Mouse (Mus musculus): ENCODE data around the gene Insl3.

Insl3 gene

DNA sequence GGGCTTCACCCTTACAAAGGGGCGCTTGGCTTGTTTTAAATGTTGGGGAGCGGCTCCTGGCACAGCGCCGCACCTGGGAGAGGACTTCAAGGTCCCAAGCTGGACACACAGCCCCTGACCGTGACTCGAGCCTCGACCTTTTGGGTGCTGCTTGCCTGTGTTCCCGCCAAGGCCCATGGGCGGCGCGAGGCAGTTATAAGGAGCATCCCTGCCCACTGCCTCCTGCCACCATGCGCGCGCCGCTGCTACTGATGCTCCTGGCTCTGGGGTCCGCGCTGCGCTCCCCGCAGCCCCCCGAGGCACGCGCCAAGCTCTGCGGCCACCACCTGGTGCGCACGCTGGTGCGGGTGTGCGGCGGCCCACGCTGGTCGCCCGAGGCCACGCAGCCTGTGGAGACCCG, at the start of gene Insl3:
Insl3 (plus strand) TSS at position 187 of the 400 bp plus-strand sequence.
- DNase-seq (ENCODE audit: low read depth, low spot score): no peak

DNA sequence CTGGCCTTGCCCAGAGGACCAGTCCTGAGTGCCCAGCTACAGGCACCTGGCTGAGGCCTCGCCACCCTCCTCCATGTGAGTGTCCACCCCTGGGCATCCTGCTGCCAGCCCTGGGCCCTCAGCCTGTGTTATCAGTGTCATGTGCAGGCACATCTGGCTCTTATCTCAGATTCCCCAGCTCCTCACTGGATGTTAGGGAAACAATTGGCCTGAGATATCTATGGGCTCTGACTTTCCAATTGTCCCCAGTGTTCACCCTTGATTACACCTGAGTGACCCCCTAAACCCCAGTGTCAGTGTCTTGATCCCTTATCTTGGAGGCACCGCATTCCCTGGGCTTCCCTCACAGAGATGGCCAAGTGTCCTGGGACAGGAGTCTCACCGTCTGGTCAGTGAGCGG, 49.7 kb upstream of the Insl3 start:
- DNase-seq (ENCODE audit: low read depth, low spot score): no peak

DNA sequence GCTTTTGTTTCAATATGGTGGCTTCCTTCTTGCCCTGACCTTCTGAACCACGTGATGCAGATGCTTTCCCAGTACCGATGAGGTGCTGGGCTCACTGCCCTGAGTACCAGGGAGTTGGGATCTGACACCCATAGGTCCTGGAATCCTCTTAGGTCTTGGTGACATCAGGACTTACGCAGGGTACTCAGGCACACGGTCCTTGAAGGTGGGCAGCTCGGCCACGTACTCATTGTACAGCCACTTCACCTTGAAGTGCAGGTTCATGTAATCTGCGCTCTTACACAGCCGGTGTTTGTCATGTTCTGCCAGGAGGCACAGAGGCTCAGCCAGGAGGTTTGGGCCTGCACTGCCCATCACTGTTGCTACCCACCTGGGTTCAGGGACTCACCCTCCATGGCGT, 43.5 kb upstream of the Insl3 start:
- no peak for DNase-seq (ENCODE audit: low read depth, low spot score)

GRCm38 (mm10) chr8:71654600-71654999, 34.4 kb upstream of the Insl3 start:
- no peak for DNase-seq (ENCODE audit: low read depth, low spot score)

GRCm38 (mm10) chr8:71657816-71658215, 31.2 kb upstream of the Insl3 start:
- no peak for DNase-seq (ENCODE audit: low read depth, low spot score)

DNA sequence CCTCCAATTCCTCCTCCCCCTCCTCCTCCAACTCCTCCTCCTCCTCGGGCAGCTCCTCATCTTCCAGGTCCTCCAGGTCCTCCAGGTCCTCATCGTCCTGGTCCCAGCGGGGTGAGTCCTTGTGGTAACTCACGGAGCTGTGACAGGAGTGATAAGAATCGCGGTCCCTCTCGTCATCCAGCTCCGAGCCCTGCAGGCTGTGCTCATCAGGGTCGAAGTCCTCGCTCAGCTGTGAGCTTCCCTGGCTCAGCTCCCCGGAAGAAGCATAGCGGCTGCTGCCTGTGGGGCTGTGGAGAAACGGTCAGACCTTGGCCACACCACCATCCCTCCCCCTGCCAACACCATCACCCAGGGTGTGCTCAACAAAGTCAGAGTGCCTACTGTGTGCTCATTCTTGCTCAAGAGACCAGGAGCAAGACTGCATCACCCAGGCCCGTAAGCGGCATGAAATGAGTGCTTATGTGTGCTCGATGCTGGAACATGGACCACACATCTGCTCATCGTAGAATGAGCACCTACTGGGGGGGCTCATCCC, 30.4 kb upstream of the Insl3 start:
- no peak for DNase-seq (ENCODE audit: low read depth, low spot score)

- DNase-seq (ENCODE audit: low read depth, low spot score): no peak
Measured at GRCm38 (mm10) chr8:71659751-71660150, 29.3 kb upstream of the Insl3 start.

- no peak for DNase-seq (ENCODE audit: low read depth, low spot score)
Measured at GRCm38 (mm10) chr8:71660325-71661120, 28.5 kb upstream of the Insl3 start.

DNA sequence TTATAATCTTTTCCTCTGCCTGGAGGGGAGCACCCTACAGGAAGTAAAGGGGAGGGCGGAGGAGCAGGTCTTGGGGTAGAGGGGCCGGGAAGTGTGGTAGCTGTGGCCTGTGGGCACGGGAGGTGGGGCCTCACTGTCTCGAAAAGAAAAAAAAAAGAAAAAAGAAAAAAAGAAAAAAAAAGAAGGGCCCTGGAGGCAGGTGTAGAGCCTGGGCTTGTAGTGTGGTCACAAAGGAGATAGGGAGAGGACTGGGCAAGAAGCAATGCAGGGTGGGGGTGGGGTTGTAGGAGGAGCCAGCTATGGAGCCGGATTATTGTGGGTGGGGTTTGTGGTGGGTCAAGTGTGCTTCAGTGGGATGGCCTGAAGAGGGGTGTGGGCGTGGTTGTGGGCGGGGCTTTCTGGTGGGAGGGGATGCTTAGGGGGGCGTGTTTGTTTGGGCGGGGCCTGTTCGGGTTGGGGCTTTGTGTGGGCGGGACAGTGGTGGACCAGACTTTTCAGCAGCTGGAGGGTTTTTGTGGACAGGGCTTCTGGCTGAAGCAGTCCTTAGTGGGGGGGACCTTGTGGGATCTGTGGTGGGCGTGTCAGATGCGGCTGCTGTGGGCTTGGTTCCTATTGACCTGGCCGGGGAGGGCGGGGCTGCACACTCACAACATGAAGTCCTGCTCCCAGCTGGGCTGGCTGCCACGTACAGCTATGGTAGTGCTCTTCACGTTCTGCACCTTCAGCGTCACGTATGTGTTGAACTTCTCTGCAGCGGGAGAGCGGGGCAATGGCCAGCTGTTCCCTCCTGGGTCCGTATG, 23.5 kb upstream of the Insl3 start:
- DNase-seq (ENCODE audit: low read depth, low spot score): no peak

DNA sequence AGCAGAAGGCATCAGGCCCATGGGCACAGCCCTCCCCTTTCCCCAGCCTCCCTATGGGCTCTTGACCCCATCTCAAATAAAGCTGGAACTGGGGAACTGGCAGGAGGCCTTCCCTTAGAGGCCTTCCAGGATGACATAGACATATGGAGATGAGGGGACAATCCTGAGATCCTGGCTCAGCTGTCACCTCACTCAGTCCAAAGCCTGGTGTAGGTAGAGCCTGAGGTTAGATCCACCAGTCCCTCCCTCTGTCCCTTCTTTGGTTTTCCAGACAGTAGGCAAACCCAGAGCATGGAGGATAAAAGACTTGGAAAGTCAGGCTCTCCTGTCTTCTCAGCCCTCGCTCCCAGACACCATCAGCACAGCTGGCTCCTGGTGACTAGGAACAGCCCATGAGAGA, 22.2 kb upstream of the Insl3 start:
- DNase-seq (ENCODE audit: low read depth, low spot score): no peak

GRCm38 (mm10) chr8:71667256-71667655, 21.8 kb upstream of the Insl3 start:
- DNase-seq (ENCODE audit: low read depth, low spot score): no peak

DNA sequence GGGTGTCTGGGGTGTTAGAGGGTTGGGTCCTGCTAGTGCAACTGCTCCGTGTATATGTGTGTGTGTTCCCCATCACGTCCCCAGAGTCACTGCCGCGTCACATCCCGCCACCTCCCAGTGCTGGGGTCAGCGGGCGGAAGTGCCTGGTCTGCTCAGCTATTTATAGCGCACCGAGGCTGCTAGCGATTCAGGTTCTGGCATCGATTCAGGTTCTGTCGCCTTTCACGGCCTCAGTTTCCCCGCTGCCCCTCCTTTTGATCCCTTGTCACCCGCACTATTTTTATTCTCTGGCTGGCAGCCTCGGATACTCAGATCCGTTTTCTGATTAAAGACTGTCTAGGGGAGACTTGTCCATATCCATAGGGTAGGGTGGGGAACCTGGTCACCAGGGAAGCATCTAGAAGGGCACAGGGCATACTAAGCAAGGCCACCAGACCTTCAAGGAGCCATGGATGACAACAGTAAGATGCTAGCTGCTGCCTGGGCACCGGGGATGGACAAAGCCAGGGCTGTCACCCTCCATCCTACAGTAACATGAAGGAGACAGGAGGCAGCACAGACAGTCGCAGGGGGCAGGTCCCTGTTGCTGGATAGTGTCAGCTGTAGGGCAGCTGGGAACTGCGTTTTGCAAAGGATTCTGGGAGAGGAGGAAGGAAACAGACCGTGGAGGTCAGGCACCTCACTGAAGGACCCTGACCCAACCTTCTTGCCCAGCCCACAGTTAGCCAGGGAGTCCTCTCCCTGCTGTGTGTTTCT, 20.6 kb upstream of the Insl3 start:
- DNase-seq (ENCODE audit: low read depth, low spot score): no peak

GRCm38 (mm10) chr8:71670198-71670597, 18.8 kb upstream of the Insl3 start:
- no peak for DNase-seq (ENCODE audit: low read depth, low spot score)

DNA sequence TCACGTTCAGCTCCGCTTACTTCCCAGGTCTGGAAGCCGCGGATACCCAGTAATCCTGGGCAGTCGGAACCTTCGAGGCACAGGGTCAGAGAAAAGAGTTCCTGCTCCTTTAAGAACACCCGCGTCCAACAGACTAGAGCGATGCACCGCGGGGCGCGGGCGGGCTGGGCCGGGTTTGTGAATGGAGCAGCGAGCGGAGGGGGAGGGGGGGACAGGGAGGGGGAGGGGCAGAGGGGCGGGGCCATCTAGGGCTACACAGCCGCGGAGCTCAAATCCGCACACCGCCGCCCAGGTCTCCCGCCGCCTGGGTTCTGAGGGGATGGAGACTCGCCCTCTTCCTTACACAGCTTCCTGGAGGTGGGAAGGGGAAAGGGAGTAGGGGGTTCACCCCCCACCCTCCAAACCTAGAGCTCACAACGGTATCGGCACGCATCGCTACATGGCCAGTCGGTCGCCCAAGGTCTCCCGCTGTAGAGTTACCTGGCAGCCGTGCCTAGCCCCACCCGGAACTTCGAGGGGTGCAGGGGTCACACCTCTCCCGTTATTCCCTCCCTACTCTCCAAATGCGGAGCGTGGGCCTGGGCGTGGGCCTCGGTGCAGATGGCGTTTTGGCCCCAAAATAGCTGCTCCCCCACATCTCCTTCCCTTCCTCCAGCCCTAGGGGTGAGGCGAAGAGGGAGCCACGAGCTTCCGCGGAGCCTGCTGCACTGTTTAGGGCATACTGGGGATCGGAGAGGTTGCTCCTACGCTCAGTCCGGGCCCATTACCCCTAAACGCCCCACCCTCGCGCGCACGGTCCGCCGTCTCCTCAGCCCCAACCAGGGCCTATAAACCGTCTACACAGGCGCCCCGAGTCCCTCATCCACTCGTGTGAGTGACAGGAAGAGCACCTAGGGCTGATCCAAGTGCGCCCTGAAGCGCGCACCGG, 18.1 kb upstream of the Insl3 start:
- DNase-seq (ENCODE audit: low read depth, low spot score): no peak

DNA sequence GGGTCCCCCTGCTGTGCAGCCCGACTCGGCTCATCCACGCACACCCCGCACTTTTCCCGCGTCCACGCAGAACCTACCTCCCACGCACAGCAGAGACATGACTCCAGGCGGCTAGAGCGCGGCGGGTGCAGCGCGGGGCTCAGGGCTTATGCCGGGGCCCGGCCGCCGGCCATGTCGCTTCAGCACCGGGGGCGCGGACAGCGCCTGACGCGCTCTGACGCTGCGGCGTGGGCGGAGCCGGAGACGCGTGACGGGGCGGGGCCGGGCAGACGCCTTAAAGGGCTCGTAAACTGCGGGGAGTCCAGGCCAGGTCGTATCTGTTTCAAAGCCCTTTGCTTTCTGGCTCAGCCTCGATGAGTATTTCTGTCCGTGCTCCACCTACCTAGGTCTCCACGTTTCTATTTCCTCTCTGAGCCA, 17.5 kb upstream of the Insl3 start, which contains the start of gene Unc13a:
Unc13a (minus strand) TSS at position 209 of the 417 bp plus-strand sequence.
- DNase-seq (ENCODE audit: low read depth, low spot score): peak; percentile 81

DNA sequence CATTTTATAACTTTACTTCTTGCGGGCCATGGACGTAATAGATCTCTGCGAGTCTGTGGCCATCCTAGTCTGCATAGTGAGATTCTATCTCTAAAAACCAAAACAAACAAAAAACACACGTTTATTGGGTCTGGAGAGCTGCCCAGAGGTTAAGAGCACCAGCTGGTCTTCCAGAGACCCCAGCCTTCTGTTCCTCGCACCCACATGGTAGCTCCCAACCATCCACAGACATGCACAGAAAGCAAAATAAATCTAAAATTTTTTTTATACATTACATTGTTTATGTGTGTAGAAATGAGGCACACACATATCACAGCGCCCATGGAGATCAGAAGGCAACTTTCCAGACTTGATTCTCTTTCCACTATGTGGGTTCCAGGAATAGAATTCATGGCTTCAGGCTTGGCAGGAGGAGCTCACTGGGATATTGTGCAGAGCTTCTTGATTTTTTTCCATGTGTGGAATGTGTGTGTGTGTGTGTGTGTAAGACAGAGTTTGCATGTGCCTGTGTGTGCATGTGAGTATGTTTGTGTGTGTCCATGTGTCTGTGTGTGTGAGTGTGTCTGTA, 16.8 kb upstream of the Insl3 start:
- DNase-seq (ENCODE audit: low read depth, low spot score): no peak

- no peak for DNase-seq (ENCODE audit: low read depth, low spot score)
Measured at GRCm38 (mm10) chr8:71674071-71674470, 14.9 kb upstream of the Insl3 start.

- no peak for DNase-seq (ENCODE audit: low read depth, low spot score)
Measured at GRCm38 (mm10) chr8:71675456-71676019, 13.5 kb upstream of the Insl3 start.

DNA sequence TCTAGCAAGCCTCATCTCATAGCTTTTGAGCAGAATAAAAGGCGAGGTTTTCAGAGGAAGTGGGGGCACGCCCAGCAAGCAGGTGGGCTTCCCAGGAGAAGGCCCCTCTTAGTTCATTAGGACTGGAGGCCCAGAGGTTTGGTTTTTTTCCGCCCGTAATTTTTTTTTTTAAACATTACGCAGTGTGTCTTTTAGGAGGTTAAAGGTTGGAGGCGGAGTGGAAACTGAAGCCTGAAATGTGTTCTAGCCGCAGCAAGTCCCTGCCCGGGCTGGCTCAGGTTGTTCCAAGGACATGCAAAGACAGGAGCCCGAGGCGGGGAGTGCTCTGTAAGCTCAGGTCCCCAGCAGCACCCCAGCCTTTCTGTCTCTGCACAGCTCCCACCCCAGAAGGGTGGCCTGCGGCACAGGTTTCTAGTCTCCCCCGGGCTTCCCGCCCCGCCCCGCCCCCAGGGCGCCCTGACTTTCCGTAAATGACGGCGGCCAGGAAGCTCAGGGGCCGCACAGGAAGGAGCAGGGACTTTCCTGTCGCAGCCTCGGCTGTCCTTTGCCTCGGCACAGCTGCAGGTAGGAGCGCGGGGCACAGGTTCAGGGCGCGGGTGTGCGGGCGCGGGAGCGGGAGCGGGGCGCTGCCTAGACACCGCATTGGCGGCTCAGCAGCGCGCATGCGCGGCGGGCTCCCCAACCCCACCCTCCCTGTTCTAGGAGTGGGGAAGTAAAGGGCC, 12.8 kb upstream of the Insl3 start, which contains the start of gene Jak3:
Jak3 (plus strand) TSS at position 277 of the 722 bp plus-strand sequence.
- DNase-seq (ENCODE audit: low read depth, low spot score): no peak

Data from telencephalon, adult 2 months (tissue).